Mouse (Mus musculus): ENCODE data around the gene Syt7. TPM values are rescaled to one million over a fixed set of nuclear protein-coding genes. Genes with fewer than 3 reads are reported as not detected.

The Syt7 gene
- polyA plus RNA-seq, 1 experiment from 2014 or later, result 2.1 TPM

- H3K27me3 ChIP-seq, result no peaks in the 10 kb centered on the region
These were observed 15.5 kb downstream of the Syt7 start for GRCm38 (mm10) chr19:10404424-10404823.

GRCm38 (mm10) chr19:10404911-10405310 lies 16.0 kb downstream of the Syt7 start:
- 56% methylated on average over 2 of the region's 2 CpGs for WGBS
- H3K4me1 ChIP-seq, result no peaks in the 10 kb centered on the region
- H3K27me3 ChIP-seq, result no peaks in the 10 kb centered on the region
- no peaks in the 10 kb centered on the region for H3K36me3 ChIP-seq
- H3K9me3 ChIP-seq, result no peaks in the 10 kb centered on the region
- no peak for ATAC-seq (ENCODE audit: borderline replicate concordance, extremely low read depth, low FRiP score, low TSS enrichment)
- H3K4me2 ChIP-seq, result no peak overlapping the region
- H3K9ac ChIP-seq, result no peak overlapping the region
- H3K27ac ChIP-seq, result no peak overlapping the region
- no peak overlapping the region for H3K4me3 ChIP-seq

More at GRCm38 (mm10) chr19:10404424-10404823, 15.5 kb downstream of the Syt7 start:
- Histone ChIP-seq H3K4me2 (no peak overlapping the region), H3K9ac (no peak overlapping the region), H3K4me3 (no peak overlapping the region), H3K4me1 (no peaks in the 10 kb centered on the region), H3K9me3 (no peaks in the 10 kb centered on the region), H3K36me3 (no peaks in the 10 kb centered on the region), H3K27ac (no peak overlapping the region)
- WGBS, result 65% methylated on average over 10 of the region's 10 CpGs
- ATAC-seq (ENCODE audit: borderline replicate concordance, extremely low read depth, low FRiP score, low TSS enrichment), result no peak

GRCm38 (mm10) chr19:10413701-10414242 lies 24.9 kb downstream of the Syt7 start:
- under 1% methylated on average over 18 of the region's 19 CpGs for WGBS
- H3K9ac ChIP-seq, result no peak overlapping the region
- H3K4me1 ChIP-seq, result peaks cover 13% of the 10 kb centered on the region
- no peak overlapping the region for H3K27ac ChIP-seq
- H3K36me3 ChIP-seq, result no peaks in the 10 kb centered on the region
- H3K4me3 ChIP-seq, result no peak overlapping the region
- H3K4me2 ChIP-seq, result peak overlapping the region; percentile 47
- no peaks in the 10 kb centered on the region for H3K9me3 ChIP-seq
- no peaks in the 10 kb centered on the region for H3K27me3 ChIP-seq
- ATAC-seq (ENCODE audit: borderline replicate concordance, extremely low read depth, low FRiP score, low TSS enrichment), result peak; percentile 36; the same call in 1 of the 2 replicates

- Histone ChIP-seq H3K4me3 (no peak overlapping the region), H3K27ac (no peak overlapping the region), H3K36me3 (no peaks in the 10 kb centered on the region), H3K4me2 (no peak overlapping the region), H3K9me3 (no peaks in the 10 kb centered on the region), H3K27me3 (no peaks in the 10 kb centered on the region), H3K4me1 (peaks cover 13% of the 10 kb centered on the region), H3K9ac (no peak overlapping the region)
- no peak for ATAC-seq (ENCODE audit: borderline replicate concordance, extremely low read depth, low FRiP score, low TSS enrichment)
- WGBS, result 59% methylated on average over 5 of the region's 5 CpGs
These were observed 26.6 kb downstream of the Syt7 start for GRCm38 (mm10) chr19:10415508-10415907.

- Histone ChIP-seq H3K4me2 (no peak overlapping the region), H3K9me3 (no peaks in the 10 kb centered on the region), H3K27ac (peak overlapping the region; percentile 47; the same call in 1 of the 2 replicates), H3K9ac (no peak overlapping the region), H3K36me3 (no peaks in the 10 kb centered on the region), H3K4me3 (no peak overlapping the region), H3K4me1 (peaks cover 15% of the 10 kb centered on the region), H3K27me3 (peaks cover 7% of the 10 kb centered on the region; the same call in 1 of the 2 replicates)
- WGBS, result 42% methylated on average over 8 of the region's 8 CpGs
- ATAC-seq (ENCODE audit: borderline replicate concordance, extremely low read depth, low FRiP score, low TSS enrichment), result no peak
These were observed 28.0 kb downstream of the Syt7 start for GRCm38 (mm10) chr19:10416889-10417288.

GRCm38 (mm10) chr19:10417436-10417835 lies 28.5 kb downstream of the Syt7 start:
- ATAC-seq (ENCODE audit: borderline replicate concordance, extremely low read depth, low FRiP score, low TSS enrichment), result no peak
- Histone ChIP-seq H3K4me2 (no peak overlapping the region), H3K4me3 (no peak overlapping the region), H3K9me3 (no peaks in the 10 kb centered on the region), H3K27ac (peak overlapping the region; percentile 47; the same call in 1 of the 2 replicates), H3K9ac (no peak overlapping the region), H3K36me3 (no peaks in the 10 kb centered on the region), H3K27me3 (peaks cover 10% of the 10 kb centered on the region; the same call in 1 of the 2 replicates), H3K4me1 (peaks cover 20% of the 10 kb centered on the region)
- WGBS, result 54% methylated on average over 12 of the region's 12 CpGs

GRCm38 (mm10) chr19:10421986-10422976 lies 33.4 kb downstream of the Syt7 start:
- Histone ChIP-seq H3K9me3 (no peaks in the 10 kb centered on the region), H3K4me1 (peaks cover 42% of the 10 kb centered on the region), H3K4me2 (peak overlapping the region; percentile 59), H3K27me3 (peaks cover 26% of the 10 kb centered on the region; the same call in 1 of the 2 replicates), H3K9ac (no peak overlapping the region), H3K4me3 (peak overlapping the region; percentile 21), H3K27ac (no peak overlapping the region), H3K36me3 (no peaks in the 10 kb centered on the region)
- no peak for ATAC-seq (ENCODE audit: borderline replicate concordance, extremely low read depth, low FRiP score, low TSS enrichment)
- WGBS, result 4% methylated on average over 49 of the region's 53 CpGs

GRCm38 (mm10) chr19:10424751-10425150 lies 35.9 kb downstream of the Syt7 start:
- Histone ChIP-seq H3K9ac (no peak overlapping the region), H3K4me1 (peaks cover 43% of the 10 kb centered on the region)
- ATAC-seq (ENCODE audit: borderline replicate concordance, extremely low read depth, low FRiP score, low TSS enrichment), result no peak

GRCm38 (mm10) chr19:10425484-10426270 lies 36.8 kb downstream of the Syt7 start:
- no peak for ATAC-seq (ENCODE audit: borderline replicate concordance, extremely low read depth, low FRiP score, low TSS enrichment)
- Histone ChIP-seq H3K27ac (no peak overlapping the region), H3K27me3 (peaks cover 26% of the 10 kb centered on the region; the same call in 1 of the 2 replicates), H3K9me3 (no peaks in the 10 kb centered on the region), H3K4me2 (no peak overlapping the region), H3K4me1 (peaks cover 53% of the 10 kb centered on the region), H3K4me3 (no peak overlapping the region), H3K9ac (no peak overlapping the region), H3K36me3 (no peaks in the 10 kb centered on the region)
- WGBS, result 61% methylated on average over 13 of the region's 13 CpGs

More at GRCm38 (mm10) chr19:10424751-10425150, 35.9 kb downstream of the Syt7 start:
- Histone ChIP-seq H3K4me2 (no peak overlapping the region), H3K4me3 (no peak overlapping the region), H3K27ac (no peak overlapping the region), H3K36me3 (no peaks in the 10 kb centered on the region), H3K27me3 (peaks cover 26% of the 10 kb centered on the region; the same call in 1 of the 2 replicates), H3K9me3 (no peaks in the 10 kb centered on the region)
- 50% methylated on average over 1 of the region's 1 CpGs for WGBS

- no peak for ATAC-seq (ENCODE audit: borderline replicate concordance, extremely low read depth, low FRiP score, low TSS enrichment)
- peaks cover 25% of the 10 kb centered on the region; the same call in 1 of the 2 replicates for H3K27me3 ChIP-seq
- 44% methylated on average over 25 of the region's 25 CpGs for WGBS
These were observed 37.4 kb downstream of the Syt7 start for GRCm38 (mm10) chr19:10426312-10426711.

GRCm38 (mm10) chr19:10426793-10427192 lies 37.9 kb downstream of the Syt7 start:
- Histone ChIP-seq H3K36me3 (no peaks in the 10 kb centered on the region), H3K9ac (no peak overlapping the region), H3K4me1 (peaks cover 60% of the 10 kb centered on the region), H3K27me3 (peaks cover 20% of the 10 kb centered on the region; the same call in 1 of the 2 replicates), H3K4me3 (no peak overlapping the region), H3K9me3 (no peaks in the 10 kb centered on the region), H3K27ac (no peak overlapping the region), H3K4me2 (no peak overlapping the region)
- 44% methylated on average over 6 of the region's 6 CpGs for WGBS
- ATAC-seq (ENCODE audit: borderline replicate concordance, extremely low read depth, low FRiP score, low TSS enrichment), result no peak

More at GRCm38 (mm10) chr19:10426312-10426711, 37.4 kb downstream of the Syt7 start:
- Histone ChIP-seq H3K4me1 (peaks cover 58% of the 10 kb centered on the region), H3K9ac (no peak overlapping the region), H3K36me3 (no peaks in the 10 kb centered on the region), H3K4me2 (no peak overlapping the region), H3K9me3 (no peaks in the 10 kb centered on the region), H3K27ac (no peak overlapping the region), H3K4me3 (no peak overlapping the region)

Data from lung, embryonic 15.5 days (tissue).